Mouse (Mus musculus): ENCODE measurements around the gene Gja5. TPM values are rescaled to one million over a fixed set of nuclear protein-coding genes. Genes with fewer than 3 reads are reported as not detected.

Gene Gja5
- polyA plus RNA-seq, 1 experiment from 2014 or later, result 48.3 TPM

DNA sequence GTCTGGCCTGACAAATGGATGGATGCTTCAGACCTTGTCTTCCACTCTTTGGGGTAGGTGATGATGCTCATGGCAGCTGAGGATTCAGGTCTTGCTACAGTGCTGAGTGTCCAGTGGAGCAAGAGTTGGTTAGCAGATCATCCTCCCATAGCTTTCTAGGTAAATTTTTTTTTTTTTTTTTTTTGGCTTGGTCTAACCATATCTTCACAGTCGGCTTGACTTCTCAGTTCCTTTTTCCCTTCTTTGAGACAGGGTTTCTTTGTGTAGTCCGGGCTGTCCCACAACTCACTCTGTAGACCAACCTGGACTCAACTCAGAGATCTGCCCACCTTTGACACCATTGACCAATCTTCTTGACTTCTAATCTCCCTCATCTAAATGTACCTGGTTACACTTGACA is 73.0 kb downstream of the Gja5 start:
- no peak overlapping the region for H3K9ac ChIP-seq (replicated peaks; ENCODE audit: low read depth)
- no peaks in the 10 kb centered on the region for H3K9me3 ChIP-seq (ENCODE audit: low read length)
- H3K27ac ChIP-seq (ENCODE audit: low read length), result no peak overlapping the region
- no peaks in the 10 kb centered on the region for H3K4me1 ChIP-seq (ENCODE audit: insufficient read depth, low read depth, low read length)
- no peaks in the 10 kb centered on the region for H3K36me3 ChIP-seq (ENCODE audit: insufficient read depth, low read length)
- H3K4me2 ChIP-seq (replicated peaks; ENCODE audit: low read depth, low read length), result no peak overlapping the region
- ATAC-seq (no peak), DNase-seq (ENCODE audit: low spot score) (no peak)
- WGBS, result 86% methylated on average over 2 of the region's 2 CpGs
- H3K4me3 ChIP-seq (ENCODE audit: low read depth, low read length), result no peak overlapping the region
- no peaks in the 10 kb centered on the region for H3K27me3 ChIP-seq (replicated peaks; ENCODE audit: insufficient read depth, low read length)
- TF ChIP-seq EP300 (IDR thresholded peaks at IDR 0.05) (no peak), CTCF (IDR thresholded peaks at IDR 0.05) (no peak)

DNA sequence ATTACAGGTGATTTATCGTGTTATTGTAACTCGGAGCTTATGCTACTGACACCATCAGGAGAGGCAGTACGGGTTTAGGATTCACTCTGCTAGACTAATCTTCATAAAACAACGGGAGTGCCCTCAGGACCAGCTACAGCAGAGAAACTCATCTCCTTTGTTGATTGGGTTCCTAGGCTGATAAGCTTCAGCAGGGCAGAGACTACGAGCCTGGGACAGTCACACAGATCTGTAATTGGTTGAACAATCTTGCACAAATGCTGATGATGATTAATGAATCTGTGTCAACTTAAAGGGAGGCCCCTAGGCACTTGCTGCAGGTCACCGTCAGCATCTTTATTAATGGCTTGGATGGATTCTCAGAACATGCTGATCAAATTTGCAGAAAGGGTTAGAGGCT is 74.0 kb downstream of the Gja5 start:
- H3K4me2 ChIP-seq (replicated peaks; ENCODE audit: low read depth, low read length), result no peak overlapping the region
- no peaks in the 10 kb centered on the region for H3K4me1 ChIP-seq (ENCODE audit: insufficient read depth, low read depth, low read length)
- H3K9me3 ChIP-seq (ENCODE audit: low read length), result no peaks in the 10 kb centered on the region
- no peak overlapping the region for H3K9ac ChIP-seq (replicated peaks; ENCODE audit: low read depth)
- ATAC-seq (no peak), DNase-seq (ENCODE audit: low spot score) (no peak)
- TF ChIP-seq EP300 (IDR thresholded peaks at IDR 0.05), result no peak
- no peak for TF ChIP-seq CTCF (IDR thresholded peaks at IDR 0.05)
- WGBS, result 48% methylated on average over 6 of the region's 6 CpGs
- no peaks in the 10 kb centered on the region for H3K27me3 ChIP-seq (replicated peaks; ENCODE audit: insufficient read depth, low read length)
- no peaks in the 10 kb centered on the region for H3K36me3 ChIP-seq (ENCODE audit: insufficient read depth, low read length)
- H3K27ac ChIP-seq (ENCODE audit: low read length), result no peak overlapping the region
- H3K4me3 ChIP-seq (ENCODE audit: low read depth, low read length), result no peak overlapping the region

DNA sequence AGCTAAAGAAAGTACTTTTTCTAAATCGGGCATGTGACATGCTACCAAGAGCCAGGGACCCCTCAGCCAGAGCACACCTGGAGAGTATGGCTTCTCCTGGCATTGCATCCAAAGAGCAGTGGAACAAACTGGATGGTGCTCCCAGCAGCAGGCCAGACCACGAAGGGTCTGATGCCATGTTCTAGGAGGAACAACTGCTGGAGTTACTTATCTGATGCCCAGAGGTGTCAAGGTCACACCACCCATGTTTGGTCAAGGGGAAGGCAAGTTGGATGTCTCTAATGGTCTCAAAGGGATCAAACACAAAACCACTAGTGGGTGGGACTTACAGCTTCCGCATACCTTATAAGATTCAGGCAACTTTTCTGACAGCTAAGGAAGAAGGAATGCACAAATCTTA is 74.5 kb downstream of the Gja5 start:
- Histone ChIP-seq H3K36me3 (ENCODE audit: insufficient read depth, low read length) (no peaks in the 10 kb centered on the region), H3K4me1 (ENCODE audit: insufficient read depth, low read depth, low read length) (no peaks in the 10 kb centered on the region), H3K4me3 (ENCODE audit: low read depth, low read length) (no peak overlapping the region), H3K4me2 (replicated peaks; ENCODE audit: low read depth, low read length) (no peak overlapping the region), H3K9me3 (ENCODE audit: low read length) (no peaks in the 10 kb centered on the region), H3K27me3 (replicated peaks; ENCODE audit: insufficient read depth, low read length) (no peaks in the 10 kb centered on the region), H3K9ac (replicated peaks; ENCODE audit: low read depth) (no peak overlapping the region), H3K27ac (ENCODE audit: low read length) (no peak overlapping the region)
- DNase-seq (ENCODE audit: low spot score) (no peak), ATAC-seq (no peak)
- TF ChIP-seq CTCF (IDR thresholded peaks at IDR 0.05) (no peak), EP300 (IDR thresholded peaks at IDR 0.05) (no peak)
- 72% methylated on average over 3 of the region's 3 CpGs for WGBS

DNA sequence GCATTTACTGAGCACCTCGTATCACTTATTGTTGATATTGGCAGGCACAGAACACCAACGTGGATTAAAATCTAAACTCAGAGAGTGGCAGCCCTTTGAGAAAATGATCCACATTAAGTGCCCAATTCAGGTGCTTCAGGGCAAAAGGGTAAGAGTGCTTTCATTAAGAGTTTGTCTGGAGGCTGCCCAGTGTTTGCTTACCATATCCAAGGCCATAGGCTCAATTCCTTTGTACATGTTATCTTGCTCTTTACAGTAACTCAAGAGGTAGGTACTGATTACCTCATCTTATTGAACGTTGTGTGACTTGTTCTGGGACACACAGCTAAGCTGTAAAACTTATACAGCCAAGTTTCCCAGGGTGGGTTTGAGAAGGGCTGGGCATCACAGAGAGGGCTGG is 77.3 kb downstream of the Gja5 start:
- Histone ChIP-seq H3K27ac (ENCODE audit: low read length) (no peak overlapping the region), H3K27me3 (replicated peaks; ENCODE audit: insufficient read depth, low read length) (no peaks in the 10 kb centered on the region), H3K9me3 (ENCODE audit: low read length) (no peaks in the 10 kb centered on the region), H3K9ac (replicated peaks; ENCODE audit: low read depth) (no peak overlapping the region), H3K4me1 (ENCODE audit: insufficient read depth, low read depth, low read length) (no peaks in the 10 kb centered on the region), H3K36me3 (ENCODE audit: insufficient read depth, low read length) (no peaks in the 10 kb centered on the region), H3K4me2 (replicated peaks; ENCODE audit: low read depth, low read length) (no peak overlapping the region), H3K4me3 (ENCODE audit: low read depth, low read length) (no peak overlapping the region)
- ATAC-seq (peak; percentile 75), DNase-seq (ENCODE audit: low spot score) (peak; percentile 50)
- WGBS, result 45% methylated on average over 3 of the region's 3 CpGs
- TF ChIP-seq CTCF (IDR thresholded peaks at IDR 0.05) (no peak), EP300 (IDR thresholded peaks at IDR 0.05) (peak; percentile 13; the same call in 1 of the 2 replicates)

DNA sequence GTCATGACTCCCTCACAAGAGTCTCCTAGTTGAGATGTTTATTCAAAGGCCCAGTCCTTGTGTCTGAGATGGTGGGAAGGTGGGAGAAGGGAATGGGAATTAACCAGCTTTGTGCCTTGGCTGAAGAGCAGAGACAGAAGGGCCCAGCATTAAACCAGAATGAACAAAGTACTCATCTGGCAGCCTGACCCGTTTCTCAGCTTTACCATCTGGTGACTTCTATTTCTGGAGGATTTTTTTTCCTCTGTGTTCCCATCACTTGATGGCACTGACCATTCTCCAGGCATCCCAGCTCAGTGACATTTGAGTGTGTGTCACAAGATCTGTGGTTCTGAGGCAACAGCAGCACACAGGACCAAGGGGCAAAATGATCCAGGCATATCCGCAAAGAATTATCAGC is 78.2 kb downstream of the Gja5 start:
- WGBS, result 79% methylated on average over 2 of the region's 2 CpGs
- Histone ChIP-seq H3K27me3 (replicated peaks; ENCODE audit: insufficient read depth, low read length) (no peaks in the 10 kb centered on the region), H3K9ac (replicated peaks; ENCODE audit: low read depth) (no peak overlapping the region), H3K27ac (ENCODE audit: low read length) (no peak overlapping the region), H3K4me2 (replicated peaks; ENCODE audit: low read depth, low read length) (no peak overlapping the region), H3K36me3 (ENCODE audit: insufficient read depth, low read length) (no peaks in the 10 kb centered on the region), H3K9me3 (ENCODE audit: low read length) (no peaks in the 10 kb centered on the region), H3K4me1 (ENCODE audit: insufficient read depth, low read depth, low read length) (no peaks in the 10 kb centered on the region), H3K4me3 (ENCODE audit: low read depth, low read length) (no peak overlapping the region)
- no peak for DNase-seq (ENCODE audit: low spot score)
- no peak for ATAC-seq
- TF ChIP-seq EP300 (IDR thresholded peaks at IDR 0.05), result no peak
- no peak for TF ChIP-seq CTCF (IDR thresholded peaks at IDR 0.05)

DNA sequence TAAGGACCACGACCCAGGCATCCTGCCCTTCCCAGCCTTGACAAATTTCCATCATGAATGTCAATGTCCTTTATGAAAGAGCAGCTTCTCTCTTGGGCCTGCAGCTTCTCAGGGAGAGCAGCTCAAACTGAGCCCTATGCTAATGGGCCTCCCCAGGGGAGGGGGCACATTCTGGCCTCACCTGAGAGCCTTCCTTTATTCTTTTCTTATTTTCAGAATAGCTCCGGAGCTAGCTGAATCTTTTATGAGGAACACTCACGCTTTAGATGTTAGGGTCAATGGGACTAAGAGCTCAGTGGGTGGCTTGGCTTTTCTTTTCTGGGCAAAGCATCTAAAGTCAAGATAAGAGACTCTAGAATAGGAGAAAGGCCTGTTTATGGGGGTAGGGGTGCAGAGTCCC is 88.0 kb downstream of the Gja5 start:
- H3K9me3 ChIP-seq (ENCODE audit: low read length), result no peaks in the 10 kb centered on the region
- no peak for ATAC-seq

DNA sequence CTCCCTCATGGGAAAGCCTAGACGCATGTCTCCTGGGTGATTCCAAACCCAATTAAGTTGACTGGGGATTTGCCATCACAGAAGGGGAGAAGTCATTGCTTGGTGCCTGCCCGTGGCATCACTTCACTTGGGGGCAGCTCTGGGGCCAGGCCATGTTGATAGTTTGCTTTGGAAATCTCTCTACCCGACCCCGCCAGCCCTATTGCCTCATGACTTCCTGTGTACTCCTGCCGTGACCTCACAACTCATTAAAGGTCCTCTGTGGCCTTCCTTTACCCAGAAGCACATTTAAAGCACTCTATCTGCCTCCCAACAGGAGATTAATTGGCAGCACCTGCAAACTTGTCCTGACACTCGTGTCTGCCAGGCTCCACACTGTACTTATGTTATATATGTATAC is 93.3 kb downstream of the Gja5 start:
- no peaks in the 10 kb centered on the region; the same call in 1 of the 2 replicates for H3K4me1 ChIP-seq (ENCODE audit: insufficient read depth, low read depth, low read length)
- no peak overlapping the region for H3K4me2 ChIP-seq (replicated peaks; ENCODE audit: low read depth, low read length)
- no peaks in the 10 kb centered on the region for H3K36me3 ChIP-seq (ENCODE audit: insufficient read depth, low read length)
- ATAC-seq (peak; percentile 52), DNase-seq (ENCODE audit: low spot score) (peak; percentile 39)
- no peaks in the 10 kb centered on the region for H3K9me3 ChIP-seq (ENCODE audit: low read length)
- H3K27ac ChIP-seq (ENCODE audit: low read length), result no peak overlapping the region
- H3K27me3 ChIP-seq (replicated peaks; ENCODE audit: insufficient read depth, low read length), result no peaks in the 10 kb centered on the region
- no peak overlapping the region for H3K9ac ChIP-seq (replicated peaks; ENCODE audit: low read depth)
- 29% methylated on average over 6 of the region's 6 CpGs for WGBS
- H3K4me3 ChIP-seq (ENCODE audit: low read depth, low read length), result no peak overlapping the region
- TF ChIP-seq CTCF (IDR thresholded peaks at IDR 0.05) (no peak), EP300 (IDR thresholded peaks at IDR 0.05) (no peak)

More for the DNA sequence above, 88.0 kb downstream of the Gja5 start:
- 55% methylated on average over 3 of the region's 3 CpGs for WGBS
- H3K4me3 ChIP-seq (ENCODE audit: low read depth, low read length), result no peak overlapping the region
- no peaks in the 10 kb centered on the region; the same call in 1 of the 2 replicates for H3K27me3 ChIP-seq (replicated peaks; ENCODE audit: insufficient read depth, low read length)
- no peak for DNase-seq (ENCODE audit: low spot score)
- no peak overlapping the region for H3K4me2 ChIP-seq (replicated peaks; ENCODE audit: low read depth, low read length)
- H3K9ac ChIP-seq (replicated peaks; ENCODE audit: low read depth), result no peak overlapping the region
- H3K27ac ChIP-seq (ENCODE audit: low read length), result no peak overlapping the region
- no peaks in the 10 kb centered on the region; the same call in 1 of the 2 replicates for H3K4me1 ChIP-seq (ENCODE audit: insufficient read depth, low read depth, low read length)
- no peaks in the 10 kb centered on the region for H3K36me3 ChIP-seq (ENCODE audit: insufficient read depth, low read length)
- TF ChIP-seq CTCF (IDR thresholded peaks at IDR 0.05) (no peak), EP300 (IDR thresholded peaks at IDR 0.05) (no peak)
